Mouse (Mus musculus) kidney, adult 2 months (tissue): ENCODE measurements around the gene Dglucy.

Experiments
- CTCF ChIP-seq: fragments of 200-500 bp; conservative IDR thresholded peaks from 2 replicates; pipeline ENCODE4 v1.5.1; 2011; ENCODE audit warnings: low read depth, mild to moderate bottlenecking, control low read depth, low read length, moderate library complexity, mixed read lengths; ENCODE audit not compliant: insufficient read depth, insufficient read length
- POLR2A ChIP-seq: fragments of 200-500 bp; IDR thresholded peaks from one replicate; pipeline ENCODE4 v1.6.1; 2011; ENCODE audit warnings: low read depth, low read length, control low read depth

DNA sequence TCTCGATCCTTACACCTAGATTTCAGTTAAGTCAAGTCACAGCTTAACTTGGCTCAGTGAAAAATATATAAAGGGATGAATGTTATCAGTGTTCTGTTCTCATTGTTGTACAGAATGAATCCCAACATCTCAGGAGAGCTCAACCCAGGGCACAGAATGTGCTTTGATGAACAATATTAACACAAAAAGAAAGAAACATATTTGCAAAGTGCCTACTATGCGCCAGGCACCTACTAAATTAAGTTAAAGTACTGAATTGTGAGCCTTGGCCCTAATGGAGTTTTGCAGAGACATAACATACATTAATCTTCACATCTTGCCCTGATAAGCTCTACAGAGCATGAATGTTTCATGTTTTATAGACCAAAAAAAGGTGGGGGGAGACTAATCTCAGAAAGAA, 5.3 kb downstream of the Dglucy start:
- TF ChIP-seq POLR2A, result no peak
- TF ChIP-seq CTCF, result no peak
